Mouse (Mus musculus): ENCODE measurements around the gene Sugp1. TPM values are rescaled to one million over a fixed set of nuclear protein-coding genes. Genes with fewer than 3 reads are reported as not detected.

Sugp1 gene
- polyA plus RNA-seq, 1 experiment from 2014 or later = 35.4 TPM

DNA sequence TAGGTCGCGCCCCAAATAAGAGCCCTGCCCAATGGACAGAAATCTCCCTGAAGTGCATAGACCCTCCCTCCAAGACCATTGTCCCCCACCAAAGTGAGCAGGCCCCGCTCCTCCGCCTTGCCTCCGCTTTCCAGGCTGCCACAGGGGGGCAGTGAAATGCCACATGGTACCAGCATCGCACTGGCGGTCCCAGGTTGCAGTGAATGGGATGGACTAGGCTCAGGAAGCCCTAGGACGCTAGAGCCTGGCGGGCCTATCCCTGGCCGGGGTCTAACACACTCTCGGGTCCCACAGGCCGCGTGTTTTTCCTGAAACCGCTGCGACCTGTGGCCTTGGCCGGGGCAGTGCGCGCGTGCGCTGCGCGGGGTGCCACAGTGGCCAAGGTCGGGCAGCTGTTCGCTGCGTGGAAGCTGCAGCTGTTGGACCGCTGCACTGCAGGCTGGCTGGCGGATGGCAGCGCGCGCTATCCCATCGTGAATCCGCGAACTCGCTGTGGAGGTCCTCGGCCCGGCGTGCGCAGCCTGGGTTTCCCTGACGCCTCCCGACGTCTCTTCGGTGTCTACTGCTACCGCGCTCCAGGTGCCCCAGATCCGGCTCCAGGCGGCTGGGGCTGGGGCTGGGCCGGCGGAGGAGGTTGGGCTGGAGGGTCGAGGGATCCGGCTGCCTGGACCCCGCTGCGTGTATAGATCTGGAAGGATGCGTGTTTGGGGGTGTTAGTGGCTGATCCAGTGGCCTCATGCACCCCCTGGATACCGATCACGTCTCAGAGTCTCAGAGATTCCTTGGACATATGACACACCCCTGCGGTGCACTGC, 45.4 kb downstream of the Sugp1 start:
- H3K36me3 ChIP-seq (ENCODE audit: control insufficient read depth, insufficient read depth, low read length) = no peaks in the 10 kb centered on the region
- WGBS = 3% methylated on average over 56 of the region's 56 CpGs
- H3K9me3 ChIP-seq (ENCODE audit: control insufficient read depth, low read length) = no peaks in the 10 kb centered on the region
- peak; percentile 75 for DNase-seq (ENCODE audit: low spot score)
- H3K9ac ChIP-seq (ENCODE audit: low read depth, low read length) = peak overlapping the region; percentile 35
- H3K27ac ChIP-seq (ENCODE audit: low read depth, low read length) = no peak overlapping the region
- H3K4me2 ChIP-seq (replicated peaks; ENCODE audit: low read depth, low read length) = peak overlapping the region; percentile 81
- ATAC-seq (ENCODE audit: low FRiP score) = peak; percentile 71
- peak overlapping the region; percentile 27 for H3K4me3 ChIP-seq (ENCODE audit: low read depth, low read length)
- H3K4me1 ChIP-seq (replicated peaks; ENCODE audit: control insufficient read depth, insufficient read depth, low read length) = peaks cover 18% of the 10 kb centered on the region
- H3K27me3 ChIP-seq (ENCODE audit: control insufficient read depth, insufficient read depth, low read length) = peaks cover 66% of the 10 kb centered on the region

DNA sequence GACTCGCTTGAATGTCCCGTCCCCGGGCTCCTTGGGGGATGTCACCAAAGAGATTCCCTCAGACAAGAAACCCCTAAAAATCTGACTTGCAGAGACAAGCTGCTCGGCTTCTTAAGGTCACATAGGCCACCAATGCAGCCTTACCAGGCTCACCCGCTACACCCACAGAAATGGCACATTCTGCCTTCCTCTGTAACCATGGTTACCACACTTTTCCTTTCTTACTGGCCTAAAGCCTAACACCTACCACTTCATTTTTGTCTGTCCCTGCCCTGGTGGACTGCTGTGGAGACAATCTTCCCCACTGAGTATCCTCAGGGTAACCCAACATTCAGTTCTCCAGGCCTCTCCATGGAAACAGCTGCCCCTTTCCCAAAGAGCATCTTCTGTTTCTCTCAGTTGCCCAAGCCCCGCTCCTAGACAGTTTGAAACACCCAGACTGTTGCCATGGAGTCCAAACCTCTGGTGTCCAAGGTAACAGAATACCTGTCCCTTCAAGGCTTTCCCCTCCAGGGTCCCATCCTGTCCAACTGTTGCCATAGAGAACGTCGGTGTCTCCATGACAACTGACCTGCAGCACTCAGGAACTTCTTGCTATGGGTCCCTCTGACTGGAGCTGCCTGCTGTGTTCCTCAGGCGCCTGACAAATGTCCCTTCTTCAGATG, 46.8 kb downstream of the Sugp1 start:
- ATAC-seq (ENCODE audit: low FRiP score) (peak; percentile 26; the same call in 1 of the 2 replicates), DNase-seq (ENCODE audit: low spot score) (peak; percentile 59)
- Histone ChIP-seq H3K4me1 (replicated peaks; ENCODE audit: control insufficient read depth, insufficient read depth, low read length) (peaks cover 10% of the 10 kb centered on the region; the same call in 1 of the 2 replicates), H3K36me3 (ENCODE audit: control insufficient read depth, insufficient read depth, low read length) (no peaks in the 10 kb centered on the region), H3K27ac (ENCODE audit: low read depth, low read length) (no peak overlapping the region), H3K4me2 (replicated peaks; ENCODE audit: low read depth, low read length) (no peak overlapping the region), H3K27me3 (ENCODE audit: control insufficient read depth, insufficient read depth, low read length) (peaks cover 52% of the 10 kb centered on the region), H3K9ac (ENCODE audit: low read depth, low read length) (no peak overlapping the region), H3K9me3 (ENCODE audit: control insufficient read depth, low read length) (no peaks in the 10 kb centered on the region), H3K4me3 (ENCODE audit: low read depth, low read length) (no peak overlapping the region)
- 46% methylated on average over 9 of the region's 9 CpGs for WGBS

DNA sequence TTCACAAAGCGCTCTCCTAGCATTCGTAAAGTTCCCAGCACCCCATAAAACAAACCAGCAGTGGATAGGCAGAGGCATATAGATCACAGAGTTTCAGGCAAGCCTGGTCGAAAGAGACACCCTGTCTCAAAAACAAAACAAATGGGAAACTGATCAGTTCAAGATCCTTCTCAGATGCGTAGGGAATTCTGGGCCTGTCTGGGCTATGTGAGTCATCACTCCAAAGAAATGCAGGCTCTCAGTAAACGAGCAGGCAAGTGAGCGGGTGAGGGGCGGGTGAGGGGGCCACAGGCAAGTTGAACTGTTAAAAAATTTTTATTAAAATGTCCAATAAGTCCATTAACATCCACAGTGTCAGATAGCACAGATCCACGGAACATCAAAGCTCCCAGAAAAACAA, 50.2 kb downstream of the Sugp1 start:
- Histone ChIP-seq H3K27ac (ENCODE audit: low read depth, low read length) (no peak overlapping the region), H3K4me2 (replicated peaks; ENCODE audit: low read depth, low read length) (no peak overlapping the region), H3K36me3 (ENCODE audit: control insufficient read depth, insufficient read depth, low read length) (peaks cover 10% of the 10 kb centered on the region), H3K4me1 (replicated peaks; ENCODE audit: control insufficient read depth, insufficient read depth, low read length) (0 out of 2 replicates have a peak, but pooled peaks cover 8% of the 10 kb centered on the region), H3K9me3 (ENCODE audit: control insufficient read depth, low read length) (no peaks in the 10 kb centered on the region; the same call in 1 of the 2 replicates), H3K9ac (ENCODE audit: low read depth, low read length) (no peak overlapping the region), H3K4me3 (ENCODE audit: low read depth, low read length) (no peak overlapping the region), H3K27me3 (ENCODE audit: control insufficient read depth, insufficient read depth, low read length) (peaks cover 19% of the 10 kb centered on the region)
- ATAC-seq (ENCODE audit: low FRiP score) (no peak), DNase-seq (ENCODE audit: low spot score) (no peak)
- WGBS = 72% methylated on average over 8 of the region's 8 CpGs

DNA sequence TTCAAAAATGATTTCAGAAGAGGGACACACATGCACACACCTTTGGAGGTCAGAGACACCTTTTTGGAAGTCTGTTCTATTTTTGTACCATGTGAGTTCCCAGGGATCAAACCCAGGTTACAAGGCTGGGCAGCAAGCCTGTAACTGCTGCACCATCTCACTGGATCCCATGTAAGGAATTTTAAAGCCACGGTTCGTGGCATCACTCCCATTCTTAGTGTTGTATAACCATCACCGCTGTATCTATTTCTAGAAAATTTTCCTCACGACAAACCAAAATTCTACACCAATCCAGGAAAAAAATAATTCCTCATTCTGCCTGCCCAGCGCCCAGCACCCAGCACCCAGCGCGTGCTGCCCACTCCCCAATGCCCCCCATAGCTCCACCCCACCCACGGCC, 56.7 kb downstream of the Sugp1 start:
- Histone ChIP-seq H3K36me3 (ENCODE audit: control insufficient read depth, insufficient read depth, low read length) (peaks cover 21% of the 10 kb centered on the region), H3K4me1 (replicated peaks; ENCODE audit: control insufficient read depth, insufficient read depth, low read length) (no peaks in the 10 kb centered on the region), H3K27ac (ENCODE audit: low read depth, low read length) (no peak overlapping the region), H3K27me3 (ENCODE audit: control insufficient read depth, insufficient read depth, low read length) (no peaks in the 10 kb centered on the region), H3K9ac (ENCODE audit: low read depth, low read length) (no peak overlapping the region), H3K4me2 (replicated peaks; ENCODE audit: low read depth, low read length) (no peak overlapping the region), H3K9me3 (ENCODE audit: control insufficient read depth, low read length) (no peaks in the 10 kb centered on the region; the same call in 1 of the 2 replicates), H3K4me3 (ENCODE audit: low read depth, low read length) (no peak overlapping the region)
- ATAC-seq (ENCODE audit: low FRiP score) (no peak), DNase-seq (ENCODE audit: low spot score) (no peak)
- 82% methylated on average over 8 of the region's 8 CpGs for WGBS

DNA sequence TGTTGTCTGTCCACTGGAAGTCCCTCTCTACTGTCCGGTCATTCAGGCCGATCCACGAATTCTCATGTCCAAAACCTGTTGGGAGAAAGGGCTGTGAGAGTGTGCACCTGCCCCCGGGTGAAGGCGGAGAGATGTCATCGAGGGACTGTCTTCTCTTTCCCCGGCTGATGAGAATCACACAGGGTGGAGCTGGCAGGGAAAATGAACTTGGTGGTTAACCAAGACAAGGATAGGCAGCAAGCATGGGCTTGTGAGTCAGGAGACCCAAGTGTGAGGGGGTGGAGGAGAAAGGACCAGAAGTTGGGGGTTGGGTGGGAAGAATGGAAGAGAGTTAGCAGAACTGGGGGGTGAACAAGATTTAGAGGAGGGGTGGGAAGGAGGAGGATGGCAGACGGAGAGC, 57.6 kb downstream of the Sugp1 start:
- H3K27me3 ChIP-seq (ENCODE audit: control insufficient read depth, insufficient read depth, low read length) = no peaks in the 10 kb centered on the region
- ATAC-seq (ENCODE audit: low FRiP score) (no peak), DNase-seq (ENCODE audit: low spot score) (no peak)
- no peak overlapping the region for H3K9ac ChIP-seq (ENCODE audit: low read depth, low read length)
- H3K4me2 ChIP-seq (replicated peaks; ENCODE audit: low read depth, low read length) = no peak overlapping the region
- no peaks in the 10 kb centered on the region; the same call in 1 of the 2 replicates for H3K9me3 ChIP-seq (ENCODE audit: control insufficient read depth, low read length)
- H3K4me1 ChIP-seq (replicated peaks; ENCODE audit: control insufficient read depth, insufficient read depth, low read length) = no peaks in the 10 kb centered on the region
- no peak overlapping the region for H3K4me3 ChIP-seq (ENCODE audit: low read depth, low read length)
- H3K27ac ChIP-seq (ENCODE audit: low read depth, low read length) = no peak overlapping the region
- H3K36me3 ChIP-seq (ENCODE audit: control insufficient read depth, insufficient read depth, low read length) = peaks cover 18% of the 10 kb centered on the region
- WGBS = 91% methylated on average over 8 of the region's 8 CpGs

DNA sequence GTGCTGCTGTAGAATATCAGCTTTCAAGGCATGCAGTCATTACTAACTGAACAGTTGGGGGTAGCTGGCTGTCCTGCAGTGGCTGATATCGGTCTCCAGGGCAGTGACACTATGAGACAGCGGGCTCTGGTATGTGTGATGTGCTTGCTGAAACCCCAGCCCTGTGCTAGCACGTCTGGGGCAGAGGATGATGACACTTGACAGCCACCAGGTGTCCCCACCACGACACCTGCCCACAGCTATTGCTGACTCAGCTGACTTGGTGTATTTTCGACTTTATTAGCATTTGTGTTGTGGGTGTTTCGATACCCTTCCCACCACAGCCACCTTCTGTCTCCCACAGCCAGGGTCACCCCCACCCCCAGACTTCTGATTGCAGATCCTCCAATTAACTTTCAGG, 61.9 kb downstream of the Sugp1 start:
- 0 out of 2 replicates have a peak, but pooled peaks cover 1% of the 10 kb centered on the region for H3K27me3 ChIP-seq (ENCODE audit: control insufficient read depth, insufficient read depth, low read length)
- no peak overlapping the region for H3K4me3 ChIP-seq (ENCODE audit: low read depth, low read length)
- H3K4me1 ChIP-seq (replicated peaks; ENCODE audit: control insufficient read depth, insufficient read depth, low read length) = no peaks in the 10 kb centered on the region
- peaks cover 7% of the 10 kb centered on the region; the same call in 1 of the 2 replicates for H3K36me3 ChIP-seq (ENCODE audit: control insufficient read depth, insufficient read depth, low read length)
- DNase-seq (ENCODE audit: low spot score) (peak; percentile 31), ATAC-seq (ENCODE audit: low FRiP score) (peak; percentile 52; the same call in 1 of the 2 replicates)
- H3K9me3 ChIP-seq (ENCODE audit: control insufficient read depth, low read length) = no peaks in the 10 kb centered on the region
- no peak overlapping the region for H3K27ac ChIP-seq (ENCODE audit: low read depth, low read length)
- 19% methylated on average over 6 of the region's 6 CpGs for WGBS
- H3K9ac ChIP-seq (ENCODE audit: low read depth, low read length) = no peak overlapping the region
- H3K4me2 ChIP-seq (replicated peaks; ENCODE audit: low read depth, low read length) = no peak overlapping the region

GRCm38 (mm10) chr8:70104922-70105321, 62.3 kb downstream of the Sugp1 start:
- no peaks in the 10 kb centered on the region for H3K9me3 ChIP-seq (ENCODE audit: control insufficient read depth, low read length)
- 83% methylated on average over 7 of the region's 7 CpGs for WGBS

GRCm38 (mm10) chr8:70110451-70110850, 67.8 kb downstream of the Sugp1 start:
- no peak overlapping the region for H3K4me2 ChIP-seq (replicated peaks; ENCODE audit: low read depth, low read length)
- 87% methylated on average over 2 of the region's 2 CpGs for whole genome bisulfite sequencing
- peaks cover 13% of the 10 kb centered on the region for H3K36me3 ChIP-seq (ENCODE audit: control insufficient read depth, insufficient read depth, low read length)
- H3K27ac ChIP-seq (ENCODE audit: low read depth, low read length) = no peak overlapping the region
- H3K9ac ChIP-seq (ENCODE audit: low read depth, low read length) = no peak overlapping the region
- ATAC-seq (ENCODE audit: low FRiP score) (no peak), DNase-seq (ENCODE audit: low spot score) (no peak)
- no peaks in the 10 kb centered on the region; the same call in 1 of the 2 replicates for H3K9me3 ChIP-seq (ENCODE audit: control insufficient read depth, low read length)
- no peak overlapping the region for H3K4me3 ChIP-seq (ENCODE audit: low read depth, low read length)
- peaks cover 38% of the 10 kb centered on the region for H3K27me3 ChIP-seq (ENCODE audit: control insufficient read depth, insufficient read depth, low read length)
- H3K4me1 ChIP-seq (replicated peaks; ENCODE audit: control insufficient read depth, insufficient read depth, low read length) = no peaks in the 10 kb centered on the region; the same call in none of the 2 replicates

More at GRCm38 (mm10) chr8:70104922-70105321, 62.3 kb downstream of the Sugp1 start:
- H3K4me3 ChIP-seq (ENCODE audit: low read depth, low read length) = no peak overlapping the region
- H3K27me3 ChIP-seq (ENCODE audit: control insufficient read depth, insufficient read depth, low read length) = 0 out of 2 replicates have a peak, but pooled peaks cover 2% of the 10 kb centered on the region
- no peaks in the 10 kb centered on the region for H3K4me1 ChIP-seq (replicated peaks; ENCODE audit: control insufficient read depth, insufficient read depth, low read length)
- H3K4me2 ChIP-seq (replicated peaks; ENCODE audit: low read depth, low read length) = no peak overlapping the region
- H3K36me3 ChIP-seq (ENCODE audit: control insufficient read depth, insufficient read depth, low read length) = peaks cover 7% of the 10 kb centered on the region; the same call in 1 of the 2 replicates
- H3K9ac ChIP-seq (ENCODE audit: low read depth, low read length) = no peak overlapping the region
- no peak overlapping the region for H3K27ac ChIP-seq (ENCODE audit: low read depth, low read length)
- ATAC-seq (ENCODE audit: low FRiP score) (no peak), DNase-seq (ENCODE audit: low spot score) (no peak)
